Mouse (Mus musculus) olfactory bulb, adult 2 months (tissue): ENCODE measurements around the gene Lnx1. TPM values are rescaled to one million over a fixed set of nuclear protein-coding genes. Genes with fewer than 3 reads are reported as not detected.

Source experiments
- H3K27ac ChIP-seq: fragments of 200-500 bp; 2 replicates; pipeline ENCODE4 v1.5.1; 2012; ENCODE audit warnings: low read depth, low read length; ENCODE audit not compliant: insufficient read depth
- H3K4me1 ChIP-seq: fragments of 200-500 bp; 2 replicates; pipeline ENCODE4 v1.6.1; 2012; ENCODE audit warnings: low read length; ENCODE audit not compliant: control insufficient read depth, insufficient read depth
- H3K4me3 ChIP-seq: fragments of 200-500 bp; 2 replicates; pipeline ENCODE4 v1.5.1; 2012; ENCODE audit warnings: mild to moderate bottlenecking, low read depth, low read length, moderate library complexity; ENCODE audit not compliant: insufficient read depth
- CTCF ChIP-seq: fragments of 200-500 bp; IDR thresholded peaks from 2 replicates; pipeline ENCODE4 v1.5.1; 2012; ENCODE audit warnings: low read depth, mild to moderate bottlenecking, low read length, moderate library complexity; ENCODE audit not compliant: insufficient read depth
- POLR2A ChIP-seq: fragments of 200-500 bp; IDR thresholded peaks from 2 replicates; pipeline ENCODE4 v1.6.1; 2012; ENCODE audit warnings: mild to moderate bottlenecking, low read depth, low read length, moderate library complexity; ENCODE audit not compliant: insufficient read depth
- WGBS: fragments of 180-500 bp; shearing (Covaris S2); methylation state at CpG from one replicate; pipeline ENCODE4 v1.1.7; 2018; 5-methylcytosine and 5-hydroxymethylcytosine counted together
- polyA plus RNA-seq: library from polyadenylated mRNA; stranded (reverse); fragments of >200 nt; gene quantifications from 2 replicates; pipeline ENCODE4 v1.2.4, GENCODE M21; 2012; ENCODE audit warnings: low replicate concordance; ENCODE audit not compliant: missing spikeins, insufficient read depth, insufficient read length

Gene Lnx1
- polyA plus RNA-seq, 1 experiment: not detected

GRCm38 (mm10) chr5:74669925-74670324 lies 32.8 kb downstream of the Lnx1 start:
- Histone ChIP-seq H3K4me1 (peaks cover 2% of the 10 kb centered on the region; the same call in 1 of the 2 replicates), H3K4me3 (no peak overlapping the region), H3K27ac (no peak overlapping the region)
- TF ChIP-seq CTCF (no peak), POLR2A (no peak)
- 84% methylated on average over 6 of the region's 6 CpGs for WGBS

GRCm38 (mm10) chr5:74668956-74669355 lies 33.8 kb downstream of the Lnx1 start:
- Histone ChIP-seq H3K4me1 (peaks cover 2% of the 10 kb centered on the region; the same call in 1 of the 2 replicates), H3K27ac (no peak overlapping the region), H3K4me3 (no peak overlapping the region)
- TF ChIP-seq POLR2A (no peak), CTCF (no peak)
- 79% methylated on average over 6 of the region's 6 CpGs for WGBS

GRCm38 (mm10) chr5:74662618-74663017 lies 40.1 kb downstream of the Lnx1 start:
- 63% methylated on average over 1 of the region's 1 CpGs for WGBS

GRCm38 (mm10) chr5:74661734-74662560 lies 40.8 kb downstream of the Lnx1 start:
- WGBS: 72% methylated on average over 4 of the region's 4 CpGs
- no peak for TF ChIP-seq POLR2A
- no peak for TF ChIP-seq CTCF
- H3K4me3 ChIP-seq: no peak overlapping the region

More at GRCm38 (mm10) chr5:74662618-74663017, 40.1 kb downstream of the Lnx1 start:
- no peak for TF ChIP-seq CTCF
- TF ChIP-seq POLR2A: no peak
- Histone ChIP-seq H3K4me3 (no peak overlapping the region), H3K27ac (no peak overlapping the region), H3K4me1 (no peaks in the 10 kb centered on the region)

GRCm38 (mm10) chr5:74659856-74660255 lies 42.9 kb downstream of the Lnx1 start:
- Histone ChIP-seq H3K4me1 (no peaks in the 10 kb centered on the region; the same call in 1 of the 2 replicates), H3K27ac (no peak overlapping the region), H3K4me3 (no peak overlapping the region)
- 90% methylated on average over 4 of the region's 4 CpGs for WGBS
- TF ChIP-seq POLR2A (no peak), CTCF (no peak)

More at GRCm38 (mm10) chr5:74661734-74662560, 40.8 kb downstream of the Lnx1 start:
- no peaks in the 10 kb centered on the region for H3K4me1 ChIP-seq
- H3K27ac ChIP-seq: no peak overlapping the region

- no peak overlapping the region for H3K27ac ChIP-seq
- H3K4me3 ChIP-seq: no peak overlapping the region
- TF ChIP-seq POLR2A (no peak), CTCF (no peak)
- no peaks in the 10 kb centered on the region; the same call in 1 of the 2 replicates for H3K4me1 ChIP-seq
- 76% methylated on average over 5 of the region's 5 CpGs for WGBS
Measured at GRCm38 (mm10) chr5:74659281-74659680, 43.4 kb downstream of the Lnx1 start.

- no peak overlapping the region for H3K4me3 ChIP-seq
- 82% methylated on average over 6 of the region's 6 CpGs for WGBS
- H3K27ac ChIP-seq: no peak overlapping the region
- no peaks in the 10 kb centered on the region; the same call in 1 of the 2 replicates for H3K4me1 ChIP-seq
- TF ChIP-seq POLR2A (no peak), CTCF (no peak)
Measured at GRCm38 (mm10) chr5:74657930-74658329, 44.8 kb downstream of the Lnx1 start.

- WGBS: 87% methylated on average over 5 of the region's 5 CpGs
Measured at GRCm38 (mm10) chr5:74656410-74656809, 46.3 kb downstream of the Lnx1 start.

GRCm38 (mm10) chr5:74654527-74654926 lies 48.2 kb downstream of the Lnx1 start:
- Histone ChIP-seq H3K4me1 (no peaks in the 10 kb centered on the region; the same call in 1 of the 2 replicates), H3K27ac (no peak overlapping the region), H3K4me3 (no peak overlapping the region)
- TF ChIP-seq CTCF (no peak), POLR2A (no peak)
- 77% methylated on average over 6 of the region's 6 CpGs for WGBS

More at GRCm38 (mm10) chr5:74656410-74656809, 46.3 kb downstream of the Lnx1 start:
- no peak overlapping the region for H3K4me3 ChIP-seq
- H3K4me1 ChIP-seq: no peaks in the 10 kb centered on the region; the same call in 1 of the 2 replicates
- TF ChIP-seq POLR2A (no peak), CTCF (no peak)
- H3K27ac ChIP-seq: no peak overlapping the region

- TF ChIP-seq CTCF: no peak
- no peak for TF ChIP-seq POLR2A
- Histone ChIP-seq H3K27ac (no peak overlapping the region), H3K4me1 (no peaks in the 10 kb centered on the region; the same call in 1 of the 2 replicates), H3K4me3 (no peak overlapping the region)
- 94% methylated on average over 10 of the region's 10 CpGs for WGBS
Measured at GRCm38 (mm10) chr5:74653766-74654165, 48.9 kb downstream of the Lnx1 start.
